Mouse (Mus musculus) granulocyte monocyte progenitor cell, adult 5-6 weeks (primary cell): ENCODE results near the gene Fbxo2. TPM values are rescaled to one million over a fixed set of nuclear protein-coding genes. Genes with fewer than 3 reads are reported as not detected.
A peak's percentile ranks its signal among the peaks of the same experiment; 100 is the strongest.
"Not testable (repeated sequence)": the region's sequence is repeated elsewhere in the genome, so short reads cannot be mapped to it uniquely, and the experiment has no call there.

Experiments used
- ATAC-seq: replicated peaks from 2 replicates; pipeline ENCODE4 v1.8.0; 2016; ENCODE audit warnings: mild to moderate bottlenecking, moderate TSS enrichment, inconsistent platforms; ENCODE audit not compliant: poor library complexity, severe bottlenecking
- total RNA-seq, 2 experiments: library from RNA; stranded (forward) in 1 of 2; stranded (reverse) in 1 of 2; fragments of 200-712, 200-1000 nt in 1 of 2; fragments of >200 nt in 1 of 2; fragmentation: Nextera tagmentation in 1 of 2; gene quantifications; 2 replicates each; pipeline ENCODE4 v1.2.3; 2014 to 2017

Gene Fbxo2
- total RNA-seq, 2 experiments from 2014 or later = not detected

- ATAC-seq = peak; percentile 38; the same call in 1 of the 2 replicates
Measured at GRCm38 (mm10) chr4:148170842-148171241, 10.4 kb downstream of the Fbxo2 start.

GRCm38 (mm10) chr4:148171261-148171660 lies 10.8 kb downstream of the Fbxo2 start:
- ATAC-seq = no peak

GRCm38 (mm10) chr4:148173811-148174494 lies 13.5 kb downstream of the Fbxo2 start:
- no peak for ATAC-seq

DNA sequence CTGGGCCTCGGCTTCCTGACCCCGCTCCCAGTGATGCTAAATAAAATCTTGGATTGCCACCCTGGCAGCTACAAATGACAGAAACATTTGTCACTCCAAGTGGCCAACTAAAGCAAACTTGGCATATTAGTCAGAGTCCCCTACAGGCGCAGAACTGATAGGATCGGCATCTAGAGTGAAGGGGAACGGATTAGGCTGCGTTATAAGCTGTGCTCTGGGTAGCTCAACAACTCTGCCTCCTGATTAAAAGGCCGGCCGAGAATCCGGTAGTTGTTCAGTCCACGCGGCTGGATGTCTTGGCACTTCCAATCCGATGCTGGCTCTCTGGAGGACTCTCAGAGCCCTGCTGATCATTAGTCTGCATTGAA lies 14.1 kb downstream of the Fbxo2 start:
- ATAC-seq = no peak

GRCm38 (mm10) chr4:148176603-148177002 lies 16.2 kb downstream of the Fbxo2 start:
- ATAC-seq = not testable (repeated sequence)

DNA sequence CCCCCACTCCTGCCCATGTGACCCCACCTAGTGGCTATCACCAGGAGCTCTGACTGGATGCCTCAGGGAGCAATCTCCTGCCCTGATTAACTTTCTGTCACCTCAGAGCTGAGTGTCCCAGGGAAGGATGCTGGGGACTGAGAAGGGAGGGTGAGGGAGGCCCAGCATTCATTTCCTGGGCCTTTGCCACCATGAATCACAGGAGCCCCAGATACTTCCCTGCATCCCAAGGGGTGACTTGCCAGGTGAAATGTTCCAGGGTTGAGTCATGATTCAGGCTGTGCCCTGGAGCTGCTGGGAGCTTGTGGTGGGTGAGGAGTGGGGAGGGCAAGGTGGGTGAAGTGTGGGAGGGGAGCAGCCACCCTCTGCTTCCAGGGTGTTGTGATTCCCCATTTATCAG lies 17.3 kb downstream of the Fbxo2 start:
- ATAC-seq = no peak

DNA sequence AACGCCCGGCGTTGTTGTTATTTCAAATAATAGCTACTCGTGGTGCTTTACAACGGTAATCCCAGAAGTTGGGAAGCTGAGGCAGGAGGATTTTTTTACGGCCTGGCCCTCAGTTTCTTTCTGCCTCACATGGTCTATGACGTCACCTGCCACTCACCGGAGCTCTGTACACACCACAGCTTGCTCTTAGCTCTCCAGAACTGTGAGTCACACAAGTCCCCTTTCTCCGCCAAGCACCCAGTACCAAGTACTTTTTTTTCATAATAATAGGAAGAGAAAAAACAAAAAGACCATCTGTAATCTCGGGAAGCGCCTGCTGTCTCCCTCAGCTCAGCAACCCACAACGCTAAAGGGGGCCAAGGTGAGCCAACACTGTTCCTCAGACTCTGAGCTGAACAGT lies 21.1 kb downstream of the Fbxo2 start:
- no peak for ATAC-seq

DNA sequence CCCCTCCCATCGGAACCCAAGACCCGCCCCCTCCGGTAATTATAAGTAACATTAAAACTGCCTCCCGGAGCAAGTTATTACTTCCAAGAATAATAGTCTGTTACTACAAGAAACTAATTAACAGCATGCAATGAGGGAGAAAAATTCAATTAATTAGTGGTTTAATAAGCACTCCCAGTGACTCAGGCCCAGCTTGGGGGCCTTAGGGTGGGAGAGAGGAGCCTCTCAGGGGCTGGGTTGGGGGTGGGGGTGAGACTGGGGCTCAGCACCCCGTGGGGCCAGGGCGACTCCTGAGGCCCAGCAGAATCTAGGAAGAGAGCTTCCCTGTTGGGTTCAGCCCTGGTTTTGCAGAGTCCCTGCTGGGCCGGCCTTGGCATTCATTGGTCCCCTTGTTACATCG lies 21.9 kb downstream of the Fbxo2 start:
- no peak for ATAC-seq

- no peak for ATAC-seq
Measured at GRCm38 (mm10) chr4:148184564-148184963, 24.1 kb downstream of the Fbxo2 start.

DNA sequence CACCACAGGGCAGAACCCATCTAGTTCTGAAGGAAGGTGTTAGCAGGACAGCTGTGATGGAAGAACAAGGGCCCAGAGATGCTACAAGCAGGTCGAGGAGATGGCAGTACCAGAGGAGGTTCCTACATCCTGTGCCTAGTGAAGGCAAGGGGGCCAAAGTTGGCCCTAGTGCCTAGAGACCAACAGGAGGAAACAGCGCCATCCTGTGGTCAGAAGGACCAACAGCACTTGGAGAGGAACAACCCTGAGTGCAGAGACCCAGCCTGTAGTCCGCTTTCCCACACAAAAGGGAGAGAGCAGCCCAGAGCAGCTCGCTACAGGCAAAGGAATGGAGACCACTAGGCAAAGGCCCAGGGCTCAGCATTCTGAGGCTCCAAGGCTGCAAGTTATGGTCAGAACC lies 25.4 kb downstream of the Fbxo2 start:
- ATAC-seq = no peak

DNA sequence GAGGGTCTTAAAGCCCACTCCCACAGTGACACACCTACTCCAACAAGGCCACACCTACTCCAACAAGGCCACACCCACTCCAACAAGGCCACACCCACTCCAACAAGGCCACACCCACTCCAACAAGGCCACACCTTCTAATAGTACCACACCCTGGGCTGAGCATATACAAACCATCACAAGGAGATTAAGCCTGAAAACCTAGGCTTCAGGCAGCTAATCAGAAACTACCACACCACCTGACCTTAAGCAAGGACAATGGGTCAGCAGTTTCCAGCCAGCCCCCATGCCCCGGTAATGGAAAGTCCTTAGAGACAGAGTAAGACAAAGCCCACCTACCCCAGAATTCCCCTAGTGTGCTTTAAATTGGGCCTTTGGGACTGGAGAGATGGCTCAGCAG lies 28.3 kb downstream of the Fbxo2 start:
- ATAC-seq = not testable (repeated sequence)

DNA sequence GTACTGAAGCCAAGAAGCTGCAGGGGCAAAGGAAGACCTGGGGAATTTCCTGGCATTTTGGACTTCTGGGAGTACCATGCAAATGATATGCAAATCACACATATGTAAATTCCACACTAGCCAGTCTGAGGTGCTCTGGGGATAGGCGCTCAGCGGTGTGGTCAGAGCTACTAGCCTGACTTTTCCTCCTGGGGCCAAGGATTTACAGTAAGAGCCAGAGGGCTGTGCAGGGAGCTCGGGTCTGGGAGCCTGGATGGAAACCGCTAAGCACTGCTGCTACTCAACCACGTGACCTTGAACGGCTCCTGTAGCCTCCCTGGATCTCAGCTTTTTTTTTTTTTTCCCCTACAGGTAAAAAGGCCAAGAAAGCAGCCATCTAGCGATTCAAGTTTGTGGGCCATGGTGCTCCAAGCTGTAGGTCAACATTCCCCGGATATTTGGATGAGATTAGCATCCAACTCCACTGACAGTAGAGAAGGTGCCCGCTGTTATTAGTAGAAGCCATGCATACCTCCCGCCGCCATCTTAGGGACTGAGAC lies 32.4 kb downstream of the Fbxo2 start:
- no peak for ATAC-seq

- no peak for ATAC-seq
Measured at GRCm38 (mm10) chr4:148194400-148194799, 34.0 kb downstream of the Fbxo2 start.

DNA sequence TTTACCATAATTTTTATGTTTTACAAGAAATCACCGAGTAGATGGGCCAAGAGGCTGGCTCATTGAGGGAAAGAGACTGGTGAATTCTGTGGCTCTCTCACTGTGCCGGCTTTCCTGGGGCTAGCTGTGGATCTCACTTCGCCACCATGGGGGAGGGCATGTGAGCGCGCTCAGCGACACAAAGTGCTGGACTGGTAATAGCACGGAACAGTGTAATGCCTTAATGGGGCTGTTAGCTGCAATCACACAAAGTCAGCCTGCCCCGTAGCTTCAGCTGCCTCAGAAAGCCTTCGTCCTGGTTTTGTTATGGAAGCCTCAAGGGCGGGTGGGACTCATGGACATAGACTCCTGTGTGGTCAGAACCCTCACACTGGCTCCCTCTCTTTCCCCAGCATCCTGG lies 38.3 kb downstream of the Fbxo2 start:
- ATAC-seq = no peak

DNA sequence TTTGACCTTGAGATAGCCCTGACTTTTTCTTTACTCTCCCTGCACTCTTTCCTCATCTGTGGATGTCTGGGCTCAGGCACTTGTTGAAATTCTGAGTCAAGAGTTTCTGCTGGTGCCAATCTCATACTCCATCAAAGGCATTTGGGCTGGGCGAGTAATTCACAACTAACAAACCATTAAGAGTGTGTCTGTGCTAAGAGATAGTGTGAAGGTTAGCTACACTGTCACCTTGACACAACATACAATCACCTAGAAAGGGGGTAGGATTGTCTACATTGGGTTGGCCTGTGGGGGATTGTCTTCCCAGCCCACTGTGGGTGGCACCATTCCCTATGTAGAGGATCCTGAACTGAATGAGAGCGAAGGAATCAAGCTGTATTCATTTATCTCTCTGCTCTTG lies 43.1 kb downstream of the Fbxo2 start:
- ATAC-seq = no peak

GRCm38 (mm10) chr4:148204061-148204872 lies 43.8 kb downstream of the Fbxo2 start:
- no peak for ATAC-seq

GRCm38 (mm10) chr4:148204873-148205232 lies 44.4 kb downstream of the Fbxo2 start:
- ATAC-seq = no peak

DNA sequence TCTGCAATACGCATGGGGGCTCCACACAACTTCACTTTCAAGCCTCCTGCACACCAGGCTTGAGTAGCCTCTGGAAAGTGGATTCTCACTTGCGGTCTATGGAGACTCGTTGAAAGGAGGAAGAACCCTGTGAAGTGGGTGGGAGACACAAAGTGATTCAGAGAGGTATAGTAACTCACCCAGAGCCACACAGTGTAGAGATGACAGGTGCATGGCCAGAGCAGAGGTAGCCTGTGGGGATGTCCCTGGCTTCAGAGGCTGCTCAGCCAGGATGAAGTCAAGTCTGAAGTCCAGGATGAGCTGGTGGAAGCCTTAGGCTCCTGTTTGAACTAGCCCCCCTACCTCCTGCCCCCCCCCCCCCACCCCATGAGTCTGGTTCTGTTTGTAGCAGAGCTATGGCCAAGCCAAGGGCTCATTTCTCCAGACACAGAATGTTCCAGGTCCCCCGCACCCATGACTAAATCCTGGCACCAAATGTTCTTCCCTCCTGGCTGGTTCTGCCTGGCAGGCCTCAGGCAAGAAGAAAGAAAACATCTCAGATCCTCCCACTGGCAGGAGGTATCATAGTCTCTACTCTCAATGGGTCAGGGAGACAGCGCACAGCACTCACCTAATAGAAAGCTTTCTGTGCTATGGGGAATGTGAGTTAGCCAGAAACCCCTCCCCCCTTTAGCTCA lies 54.2 kb downstream of the Fbxo2 start:
- no peak for ATAC-seq

GRCm38 (mm10) chr4:148215264-148215900 lies 55.0 kb downstream of the Fbxo2 start:
- no peak for ATAC-seq
